Mouse (Mus musculus) left cerebral cortex, postnatal 25 days (tissue): ENCODE data around the gene Igll1. TPM values are rescaled to one million over a fixed set of nuclear protein-coding genes. Genes with fewer than 3 reads are reported as not detected.
"Not testable (repeated sequence)": the region's sequence is repeated elsewhere in the genome, so short reads cannot be mapped to it uniquely, and the experiment has no call there.

Experiments
- DNase-seq, 2 experiments: peaks; one replicate each; pipeline ENCODE4 v3.0.0; 2022; ENCODE audit warnings: low spot score in 2 of 2, mixed read lengths in 1 of 2
- intact Hi-C: fragments of 180-260 bp; cut with DNase I; formaldehyde crosslinking; loops from one replicate; pipeline ENCODE4 v1.15.1; 2025
- total RNA-seq, 2 experiments: library from RNA; stranded (reverse); gene quantifications; 2 replicates each; pipeline ENCODE4 v1.2.3; 2021

The Igll1 gene
- total RNA-seq, 2 experiments from 2014 or later = not detected

- DNase-seq, intact Hi-C loops: not testable (repeated sequence)
Measured at GRCm38 (mm10) chr16:16856054-16856453, 7.7 kb downstream of the Igll1 start.

GRCm38 (mm10) chr16:16855541-16855940, 8.2 kb downstream of the Igll1 start:
- DNase-seq = peak in 1 of 2 experiments; percentile 64
- intact Hi-C loops = loop anchor here (2.0 kb wide), 1 partner anchor 55 kb away; no protein-coding TSS in a partner anchor

GRCm38 (mm10) chr16:16854836-16855235, 8.9 kb downstream of the Igll1 start:
- intact Hi-C loops = loop anchor here (2.0 kb wide), 1 partner anchor 56 kb away; no protein-coding TSS in a partner anchor
- DNase-seq = peak; percentile 34 to 36

GRCm38 (mm10) chr16:16852411-16852810, 11.4 kb downstream of the Igll1 start:
- no peak for DNase-seq
- intact Hi-C loops = no loop called here

GRCm38 (mm10) chr16:16849196-16849595, 14.6 kb downstream of the Igll1 start:
- intact Hi-C loops = no loop called here

GRCm38 (mm10) chr16:16829671-16830070, 34.1 kb downstream of the Igll1 start:
- no peak for DNase-seq
- intact Hi-C loops = no loop called here

More at GRCm38 (mm10) chr16:16849196-16849595, 14.6 kb downstream of the Igll1 start:
- DNase-seq = no peak

GRCm38 (mm10) chr16:16828757-16829615, 34.8 kb downstream of the Igll1 start, which contains the start of gene Spag6l:
Gene Spag6l, minus strand, starts transcription at chr16:16829456.
- DNase-seq = peak; percentile 55 to 64
- intact Hi-C loops = no loop called here

GRCm38 (mm10) chr16:16826223-16826622, 37.6 kb downstream of the Igll1 start:
- no peak for DNase-seq
- intact Hi-C loops = no loop called here

GRCm38 (mm10) chr16:16825476-16825875, 38.3 kb downstream of the Igll1 start:
- intact Hi-C loops = no loop called here
- DNase-seq = no peak

Other genes with a start within 250 kb of the Igll1 start
- not detected for gene Olfr19, start 187.6 kb downstream of the Igll1 start, total RNA-seq
- gene Spag6l, start 34.5 kb downstream of the Igll1 start, total RNA-seq = 1 to 10 TPM; 6.3 to 7.4 TPM
- 10 to 100 TPM; 53.6 to 65.1 TPM for gene Top3b, start 6.8 kb upstream of the Igll1 start, total RNA-seq
- not detected for gene Vpreb1, start 6.9 kb upstream of the Igll1 start, total RNA-seq
- gene Ppm1f, start 32.5 kb upstream of the Igll1 start, total RNA-seq = 10 to 100 TPM; 44.8 to 50.9 TPM
- gene Mapk1, start 119.4 kb upstream of the Igll1 start, total RNA-seq = 100 to 1,000 TPM; 510 to 530 TPM
- 10 to 100 TPM; 46.1 to 50.4 TPM for gene Ypel1, start 205.7 kb upstream of the Igll1 start, total RNA-seq
- gene Ppil2, start 247.3 kb upstream of the Igll1 start, total RNA-seq = 10 to 100 TPM; 72.7 to 84.5 TPM